Mouse (Mus musculus): Measurements from ENCODE around the gene Cpm. TPM values are rescaled to one million over a fixed set of nuclear protein-coding genes. Genes with fewer than 3 reads are reported as not detected.

Gene Cpm
- polyA plus RNA-seq, 1 experiment from 2014 or later: 3.7 TPM

GRCm38 (mm10) chr10:117659819-117660218 is 30.5 kb downstream of the Cpm start:
- ATAC-seq (replicated peaks; ENCODE audit: extremely low read depth, insufficient read depth, low FRiP score): no peak; the same call in 1 of the 2 replicates
- H3K27ac ChIP-seq (ENCODE audit: low read length): no peak overlapping the region
- no peak overlapping the region for H3K9ac ChIP-seq (ENCODE audit: low read length)
- H3K27me3 ChIP-seq (ENCODE audit: control insufficient read depth, insufficient read depth, low read length): no peaks in the 10 kb centered on the region
- H3K4me2 ChIP-seq (ENCODE audit: low read depth, low read length): no peak overlapping the region
- WGBS: 51% methylated on average over 11 of the region's 11 CpGs
- no peaks in the 10 kb centered on the region for H3K9me3 ChIP-seq (replicated peaks; ENCODE audit: control insufficient read depth, low read length)
- no peaks in the 10 kb centered on the region for H3K36me3 ChIP-seq (ENCODE audit: control insufficient read depth, insufficient read depth)
- H3K4me3 ChIP-seq (ENCODE audit: low read length): no peak overlapping the region
- peaks cover 2% of the 10 kb centered on the region; the same call in 1 of the 2 replicates for H3K4me1 ChIP-seq (ENCODE audit: control insufficient read depth, insufficient read depth, low read length)

GRCm38 (mm10) chr10:117662316-117663055 is 33.2 kb downstream of the Cpm start:
- Histone ChIP-seq H3K27me3 (ENCODE audit: control insufficient read depth, insufficient read depth, low read length) (no peaks in the 10 kb centered on the region), H3K4me3 (ENCODE audit: low read length) (no peak overlapping the region), H3K4me2 (ENCODE audit: low read depth, low read length) (no peak overlapping the region), H3K9me3 (replicated peaks; ENCODE audit: control insufficient read depth, low read length) (no peaks in the 10 kb centered on the region), H3K36me3 (ENCODE audit: control insufficient read depth, insufficient read depth) (no peaks in the 10 kb centered on the region), H3K9ac (ENCODE audit: low read length) (no peak overlapping the region), H3K27ac (ENCODE audit: low read length) (no peak overlapping the region), H3K4me1 (ENCODE audit: control insufficient read depth, insufficient read depth, low read length) (peaks cover 2% of the 10 kb centered on the region; the same call in 1 of the 2 replicates)
- WGBS: 70% methylated on average over 15 of the region's 15 CpGs
- no peak for ATAC-seq (replicated peaks; ENCODE audit: extremely low read depth, insufficient read depth, low FRiP score)

- Histone ChIP-seq H3K9ac (ENCODE audit: low read length) (no peak overlapping the region), H3K27ac (ENCODE audit: low read length) (no peak overlapping the region), H3K27me3 (ENCODE audit: control insufficient read depth, insufficient read depth, low read length) (no peaks in the 10 kb centered on the region), H3K9me3 (replicated peaks; ENCODE audit: control insufficient read depth, low read length) (no peaks in the 10 kb centered on the region), H3K4me1 (ENCODE audit: control insufficient read depth, insufficient read depth, low read length) (peaks cover 2% of the 10 kb centered on the region; the same call in 1 of the 2 replicates), H3K36me3 (ENCODE audit: control insufficient read depth, insufficient read depth) (no peaks in the 10 kb centered on the region), H3K4me2 (ENCODE audit: low read depth, low read length) (peak overlapping the region; percentile 63), H3K4me3 (ENCODE audit: low read length) (no peak overlapping the region)
- ATAC-seq (replicated peaks; ENCODE audit: extremely low read depth, insufficient read depth, low FRiP score): no peak
- 69% methylated on average over 14 of the region's 14 CpGs for WGBS
Measured at GRCm38 (mm10) chr10:117663056-117663864, 34.0 kb downstream of the Cpm start.

GRCm38 (mm10) chr10:117663865-117664200 is 34.5 kb downstream of the Cpm start:
- no peaks in the 10 kb centered on the region for H3K9me3 ChIP-seq (replicated peaks; ENCODE audit: control insufficient read depth, low read length)
- H3K9ac ChIP-seq (ENCODE audit: low read length): 0 out of 2 replicates have a peak overlapping the region, but pooled peaks have one; percentile 25
- peak overlapping the region; percentile 63 for H3K4me2 ChIP-seq (ENCODE audit: low read depth, low read length)
- no peak for ATAC-seq (replicated peaks; ENCODE audit: extremely low read depth, insufficient read depth, low FRiP score)
- H3K27ac ChIP-seq (ENCODE audit: low read length): no peak overlapping the region
- H3K36me3 ChIP-seq (ENCODE audit: control insufficient read depth, insufficient read depth): no peaks in the 10 kb centered on the region
- H3K4me1 ChIP-seq (ENCODE audit: control insufficient read depth, insufficient read depth, low read length): peaks cover 2% of the 10 kb centered on the region; the same call in 1 of the 2 replicates
- 14% methylated on average over 9 of the region's 9 CpGs for WGBS
- H3K4me3 ChIP-seq (ENCODE audit: low read length): peak overlapping the region; percentile 38
- H3K27me3 ChIP-seq (ENCODE audit: control insufficient read depth, insufficient read depth, low read length): no peaks in the 10 kb centered on the region

DNA sequence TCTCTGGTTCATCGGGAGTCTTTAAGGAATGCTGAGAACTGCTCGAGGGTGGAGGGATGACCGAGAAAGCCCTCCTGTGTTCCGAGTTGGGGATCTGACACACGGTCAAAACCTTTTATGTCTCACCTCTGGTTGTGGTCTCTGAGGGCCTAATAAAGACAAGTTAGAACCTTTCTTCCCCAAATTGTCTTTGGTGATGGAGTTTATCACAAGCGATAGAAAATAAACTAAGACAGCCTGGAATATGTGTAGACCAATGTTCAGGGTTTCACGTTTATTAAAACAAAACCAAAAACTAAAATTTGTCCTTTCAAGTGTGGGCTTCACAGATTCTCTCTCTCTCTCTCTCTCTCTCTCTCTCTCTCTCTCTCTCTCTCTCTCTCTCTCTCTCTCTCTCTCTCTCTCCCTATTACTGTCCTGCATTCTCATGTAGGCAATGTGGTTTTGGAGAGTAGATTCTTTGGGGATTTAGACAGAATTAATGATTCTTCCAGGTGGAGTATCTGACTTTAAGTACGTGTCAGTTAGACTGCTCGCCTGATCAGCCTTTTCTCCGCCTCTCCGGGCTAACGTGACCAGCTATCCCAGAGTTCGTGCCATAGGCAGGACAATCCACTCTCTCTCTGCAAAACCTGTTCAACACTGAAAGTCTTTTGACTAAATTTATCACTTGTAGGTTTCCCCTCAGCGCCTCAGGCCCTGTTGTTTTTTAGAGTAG is 35.1 kb downstream of the Cpm start:
- WGBS: 58% methylated on average over 14 of the region's 14 CpGs
- Histone ChIP-seq H3K36me3 (ENCODE audit: control insufficient read depth, insufficient read depth) (no peaks in the 10 kb centered on the region), H3K27me3 (ENCODE audit: control insufficient read depth, insufficient read depth, low read length) (no peaks in the 10 kb centered on the region), H3K9me3 (replicated peaks; ENCODE audit: control insufficient read depth, low read length) (no peaks in the 10 kb centered on the region), H3K4me3 (ENCODE audit: low read length) (peak overlapping the region; percentile 38), H3K4me1 (ENCODE audit: control insufficient read depth, insufficient read depth, low read length) (peaks cover 2% of the 10 kb centered on the region; the same call in 1 of the 2 replicates), H3K9ac (ENCODE audit: low read length) (0 out of 2 replicates have a peak overlapping the region, but pooled peaks have one; percentile 25), H3K4me2 (ENCODE audit: low read depth, low read length) (peak overlapping the region; percentile 63), H3K27ac (ENCODE audit: low read length) (no peak overlapping the region)
- no peak for ATAC-seq (replicated peaks; ENCODE audit: extremely low read depth, insufficient read depth, low FRiP score)

- Histone ChIP-seq H3K27me3 (ENCODE audit: control insufficient read depth, insufficient read depth, low read length) (no peaks in the 10 kb centered on the region), H3K4me1 (ENCODE audit: control insufficient read depth, insufficient read depth, low read length) (no peaks in the 10 kb centered on the region; the same call in 1 of the 2 replicates), H3K4me2 (ENCODE audit: low read depth, low read length) (no peak overlapping the region), H3K4me3 (ENCODE audit: low read length) (no peak overlapping the region), H3K9me3 (replicated peaks; ENCODE audit: control insufficient read depth, low read length) (no peaks in the 10 kb centered on the region), H3K27ac (ENCODE audit: low read length) (no peak overlapping the region), H3K36me3 (ENCODE audit: control insufficient read depth, insufficient read depth) (no peaks in the 10 kb centered on the region), H3K9ac (ENCODE audit: low read length) (no peak overlapping the region)
- ATAC-seq (replicated peaks; ENCODE audit: extremely low read depth, insufficient read depth, low FRiP score): no peak
Measured at GRCm38 (mm10) chr10:117664926-117665209, 35.6 kb downstream of the Cpm start.

GRCm38 (mm10) chr10:117665376-117666275 is 36.3 kb downstream of the Cpm start:
- no peaks in the 10 kb centered on the region; the same call in 1 of the 2 replicates for H3K4me1 ChIP-seq (ENCODE audit: control insufficient read depth, insufficient read depth, low read length)
- ATAC-seq (replicated peaks; ENCODE audit: extremely low read depth, insufficient read depth, low FRiP score): no peak
- no peaks in the 10 kb centered on the region for H3K36me3 ChIP-seq (ENCODE audit: control insufficient read depth, insufficient read depth)
- no peaks in the 10 kb centered on the region for H3K9me3 ChIP-seq (replicated peaks; ENCODE audit: control insufficient read depth, low read length)
- H3K4me2 ChIP-seq (ENCODE audit: low read depth, low read length): no peak overlapping the region
- WGBS: 75% methylated on average over 9 of the region's 9 CpGs
- H3K27me3 ChIP-seq (ENCODE audit: control insufficient read depth, insufficient read depth, low read length): no peaks in the 10 kb centered on the region
- H3K4me3 ChIP-seq (ENCODE audit: low read length): no peak overlapping the region
- no peak overlapping the region for H3K27ac ChIP-seq (ENCODE audit: low read length)
- no peak overlapping the region for H3K9ac ChIP-seq (ENCODE audit: low read length)

- Histone ChIP-seq H3K27me3 (ENCODE audit: control insufficient read depth, insufficient read depth, low read length) (no peaks in the 10 kb centered on the region), H3K4me2 (ENCODE audit: low read depth, low read length) (no peak overlapping the region), H3K36me3 (ENCODE audit: control insufficient read depth, insufficient read depth) (no peaks in the 10 kb centered on the region), H3K9ac (ENCODE audit: low read length) (no peak overlapping the region), H3K27ac (ENCODE audit: low read length) (no peak overlapping the region), H3K9me3 (replicated peaks; ENCODE audit: control insufficient read depth, low read length) (no peaks in the 10 kb centered on the region), H3K4me1 (ENCODE audit: control insufficient read depth, insufficient read depth, low read length) (no peaks in the 10 kb centered on the region; the same call in 1 of the 2 replicates), H3K4me3 (ENCODE audit: low read length) (no peak overlapping the region)
- ATAC-seq (replicated peaks; ENCODE audit: extremely low read depth, insufficient read depth, low FRiP score): no peak
- 88% methylated on average over 3 of the region's 3 CpGs for WGBS
Measured at GRCm38 (mm10) chr10:117666361-117666760, 37.1 kb downstream of the Cpm start.
